Mouse (Mus musculus) left cerebral cortex, adult 11 months (tissue): ENCODE data around the gene Elk3.

ENCODE experiments used
- DNase-seq: peaks from one replicate; pipeline ENCODE4 v3.0.0; 2022; ENCODE audit warnings: low spot score

Gene Elk3

DNA sequence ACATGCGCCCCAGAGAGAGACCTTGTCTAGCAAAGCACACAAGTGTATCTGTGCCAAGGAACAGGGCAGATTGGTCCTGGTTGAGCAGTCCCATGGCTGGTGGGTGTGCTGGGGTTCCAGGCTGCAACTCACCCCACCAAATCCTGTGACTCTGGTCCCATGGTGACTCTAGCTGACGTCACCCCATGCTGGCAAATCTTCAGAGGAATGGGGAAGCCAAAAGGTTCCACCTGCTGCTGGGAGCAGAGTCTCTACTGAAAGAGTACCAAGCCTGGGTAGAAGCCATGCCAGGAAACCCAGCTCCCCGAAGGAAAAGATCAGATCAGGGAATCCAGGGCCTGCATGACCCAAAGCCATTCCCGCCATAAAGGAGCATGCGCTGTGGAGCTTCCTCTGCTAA is 43.4 kb downstream of the Elk3 start:
- no peak for DNase-seq

DNA sequence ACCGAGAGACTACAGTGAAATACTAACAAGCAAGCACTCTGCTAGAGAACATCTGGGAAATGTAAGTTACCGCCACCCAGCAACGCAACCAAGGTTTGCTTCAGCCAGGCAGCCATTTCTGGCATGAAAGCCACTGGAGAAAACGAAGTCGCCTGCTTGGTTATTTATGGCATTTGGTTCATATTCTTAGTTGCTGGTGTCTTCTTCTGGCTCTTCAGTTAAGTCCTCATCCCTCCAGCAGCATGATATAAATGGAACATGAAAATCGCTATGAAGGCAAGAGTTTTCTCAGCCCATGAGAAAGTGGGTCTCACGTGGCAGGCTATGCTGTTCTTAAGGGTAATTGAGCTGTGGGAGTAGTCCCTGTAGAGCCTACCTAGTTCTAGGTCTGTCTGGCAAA is 44.4 kb downstream of the Elk3 start:
- no peak for DNase-seq

DNA sequence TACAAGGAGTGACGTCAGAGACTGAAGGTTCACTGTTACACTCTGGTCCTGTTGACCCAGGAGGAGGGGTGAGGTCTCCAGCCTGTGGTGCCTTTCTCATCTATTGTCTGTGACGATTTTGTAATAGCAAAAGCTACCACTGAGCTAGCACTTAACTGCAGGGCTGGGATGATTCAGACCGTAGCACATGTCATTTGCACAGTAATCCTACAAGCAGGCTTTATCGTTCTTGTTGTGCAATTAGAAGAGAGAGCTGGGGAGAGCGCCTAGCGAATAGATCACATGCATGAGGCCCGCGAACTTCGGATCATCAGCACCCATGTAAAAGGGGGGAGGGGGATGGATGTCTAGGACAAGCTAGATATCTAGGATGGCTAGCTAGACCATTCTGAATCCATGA is 45.1 kb downstream of the Elk3 start:
- DNase-seq, result no peak

DNA sequence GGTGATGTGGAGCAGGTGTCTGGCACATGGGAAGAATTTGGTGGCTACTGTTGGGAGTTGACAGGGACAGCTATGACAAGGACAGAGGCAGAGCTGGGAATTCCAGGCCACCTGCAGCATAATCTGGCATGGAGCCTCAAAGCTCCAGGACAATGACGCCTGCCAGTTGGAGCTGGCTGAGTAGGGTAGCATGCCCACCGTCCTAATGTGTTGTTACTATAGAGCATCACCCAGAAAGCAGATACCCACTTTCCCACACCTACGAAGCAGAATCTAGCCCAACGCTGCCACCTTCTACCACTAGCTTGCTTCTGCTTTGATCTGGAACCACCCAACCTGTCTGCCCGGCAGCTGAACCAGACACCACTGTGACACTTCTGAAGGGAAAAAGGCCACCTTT is 46.9 kb downstream of the Elk3 start:
- no peak for DNase-seq

DNA sequence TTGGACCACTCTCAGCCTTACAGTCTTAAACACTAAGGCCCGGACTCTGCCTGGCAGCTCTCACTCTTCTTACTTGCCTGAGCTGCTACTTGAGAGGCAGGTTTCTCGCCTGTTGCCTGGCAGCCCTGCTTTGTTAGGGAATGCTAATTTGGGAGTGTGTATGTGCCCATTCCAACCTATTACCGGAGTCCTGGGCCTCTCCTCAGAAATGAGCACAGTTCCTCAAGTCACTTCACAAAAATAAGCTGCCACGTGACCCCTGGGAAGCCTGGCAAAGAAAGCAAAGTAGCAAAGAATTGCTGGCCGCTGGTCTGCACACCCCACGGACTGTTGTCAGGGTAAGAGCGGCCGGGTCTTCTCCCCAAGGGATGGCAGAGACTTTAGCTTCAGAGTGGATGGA is 47.5 kb downstream of the Elk3 start:
- DNase-seq, result no peak

DNA sequence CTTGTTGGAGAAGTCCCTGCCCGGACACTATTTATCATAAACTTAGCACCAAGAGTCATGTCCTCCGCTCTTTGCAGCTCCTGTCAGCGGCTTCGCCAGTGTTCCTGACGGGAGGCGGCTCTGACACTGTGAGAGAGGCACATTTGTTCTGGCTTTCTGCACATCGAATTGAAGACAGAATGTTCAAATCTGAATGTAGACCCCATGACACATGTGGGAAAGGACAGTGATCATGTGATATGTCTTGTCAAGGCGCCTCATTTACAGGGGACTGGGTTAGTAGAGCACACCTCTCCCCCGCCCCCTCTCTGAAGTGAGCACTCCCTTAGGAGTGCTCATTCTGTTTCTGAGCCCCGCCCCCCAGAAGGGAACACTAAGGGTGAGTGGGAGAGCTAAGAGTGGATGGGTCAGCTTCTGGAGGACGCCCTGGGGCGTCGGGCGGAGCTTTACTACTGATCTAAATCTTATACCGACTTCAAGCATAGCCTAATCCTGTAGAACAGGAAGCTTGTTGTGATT is 48.9 kb downstream of the Elk3 start:
- no peak for DNase-seq

DNA sequence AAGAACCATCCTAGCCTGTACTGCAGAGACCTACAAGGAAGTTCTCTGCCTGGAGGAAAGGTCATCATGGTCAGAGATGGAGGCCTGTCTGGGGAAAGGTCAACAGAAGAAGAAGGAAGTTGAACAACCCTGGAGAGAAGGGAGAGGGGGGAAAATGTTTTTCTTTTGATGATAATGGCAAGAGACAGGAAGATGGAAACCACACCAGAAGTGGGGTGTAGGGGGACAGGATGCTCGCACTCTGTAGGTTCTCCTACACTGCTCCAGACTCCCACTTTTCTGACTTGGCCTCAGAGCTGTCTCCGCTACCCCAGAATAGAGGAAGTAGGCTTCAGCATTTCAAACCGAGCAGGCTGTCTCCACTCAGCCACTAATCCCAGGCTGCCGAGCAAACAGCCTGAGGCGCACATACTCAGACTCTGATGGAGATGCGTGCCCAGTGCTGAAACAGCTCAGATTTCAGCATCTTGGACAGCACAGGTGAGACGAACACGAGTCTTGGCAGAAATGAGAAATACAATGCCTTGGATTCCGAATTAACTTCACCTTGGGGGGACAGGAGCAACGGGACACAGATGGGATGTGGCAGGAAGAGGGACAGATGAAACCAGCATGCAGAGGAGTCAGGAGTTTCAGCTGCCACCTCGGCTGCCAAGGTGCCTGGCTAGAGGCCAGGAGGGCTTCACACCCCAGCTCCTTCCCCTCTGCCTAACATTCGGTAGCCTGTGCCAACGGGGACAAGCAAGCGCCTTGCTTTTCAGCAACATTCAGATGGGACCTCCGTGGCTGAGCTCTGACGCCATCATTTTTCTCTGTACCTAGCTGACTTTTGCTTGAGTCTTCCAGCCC is 49.6 kb downstream of the Elk3 start:
- no peak for DNase-seq

DNA sequence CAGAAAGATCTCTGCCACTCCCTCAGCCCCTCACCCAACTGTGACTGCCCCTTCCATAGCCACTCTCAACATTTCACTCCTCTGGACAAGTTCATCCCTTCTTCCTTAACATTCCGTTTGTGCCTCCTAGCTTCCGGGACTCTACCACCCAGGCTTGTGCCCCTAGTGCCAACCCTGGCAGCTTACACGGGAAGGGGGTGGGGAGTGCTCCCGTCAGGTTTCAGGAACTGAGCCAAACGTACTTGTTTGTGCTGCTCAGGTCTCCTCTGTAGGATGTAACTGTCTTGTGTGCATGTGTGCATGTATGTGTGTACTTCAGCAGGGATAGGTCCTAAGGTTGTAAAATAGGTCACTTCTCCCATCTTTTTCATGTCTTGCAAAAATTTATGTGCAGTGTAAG is 51.1 kb downstream of the Elk3 start:
- no peak for DNase-seq

DNA sequence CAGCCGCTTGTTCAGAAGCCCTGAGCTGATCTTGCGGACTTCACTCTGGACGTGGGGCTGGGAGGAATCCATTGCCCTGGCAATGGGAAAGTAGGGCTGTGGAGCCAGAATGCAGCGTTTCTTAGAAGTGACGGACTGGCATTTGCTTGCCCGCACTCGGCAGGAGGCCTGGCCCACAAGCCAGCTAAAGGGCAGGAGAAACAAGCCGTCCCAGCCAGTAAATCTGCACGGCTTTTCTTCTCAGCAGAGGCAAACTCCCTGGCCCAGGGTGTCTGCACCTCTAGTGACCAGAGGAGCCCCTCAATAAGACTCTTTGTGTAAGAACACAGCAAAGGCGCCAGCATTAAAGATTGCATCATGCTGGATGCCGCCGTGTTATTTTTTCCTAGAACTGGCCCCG is 55.6 kb downstream of the Elk3 start:
- DNase-seq, result no peak

DNA sequence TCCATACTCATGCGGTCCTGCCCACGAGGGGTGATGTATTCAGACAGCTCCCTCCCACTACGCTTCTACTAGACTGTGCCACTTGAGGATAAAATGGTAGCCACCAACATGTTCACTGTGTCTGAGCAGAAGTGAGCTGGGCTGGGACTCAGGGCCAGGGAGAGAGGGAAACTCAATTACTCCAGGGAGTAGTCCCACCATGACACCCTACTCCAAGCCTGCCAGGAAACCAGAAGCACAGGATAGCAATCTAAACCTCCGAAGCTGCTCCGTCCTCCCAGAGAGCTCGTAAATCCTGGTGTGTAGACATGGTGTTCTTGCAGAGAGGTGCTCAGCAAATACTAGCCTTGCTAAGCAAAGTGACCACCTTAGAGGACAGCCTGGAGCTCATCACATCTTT is 57.8 kb downstream of the Elk3 start:
- DNase-seq, result no peak

DNA sequence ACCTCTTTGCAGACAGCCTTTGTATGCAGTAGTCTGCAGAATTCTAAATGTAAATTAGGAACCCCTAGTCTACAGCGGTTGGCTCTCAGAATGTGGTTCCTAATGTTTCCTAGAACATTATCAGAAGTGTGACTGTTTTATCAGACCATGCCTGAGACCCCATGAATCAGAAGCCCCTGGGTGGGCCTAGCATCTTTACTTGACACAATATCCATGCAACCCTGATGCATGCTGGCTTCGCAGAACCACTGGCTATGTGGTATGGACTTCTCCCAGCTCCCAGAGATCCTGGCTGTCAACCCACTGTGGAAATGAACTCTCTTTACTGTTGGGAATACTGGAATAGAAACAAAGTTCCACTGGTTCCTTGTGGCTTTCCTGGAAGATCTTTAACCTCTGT is 58.3 kb downstream of the Elk3 start:
- no peak for DNase-seq

DNA sequence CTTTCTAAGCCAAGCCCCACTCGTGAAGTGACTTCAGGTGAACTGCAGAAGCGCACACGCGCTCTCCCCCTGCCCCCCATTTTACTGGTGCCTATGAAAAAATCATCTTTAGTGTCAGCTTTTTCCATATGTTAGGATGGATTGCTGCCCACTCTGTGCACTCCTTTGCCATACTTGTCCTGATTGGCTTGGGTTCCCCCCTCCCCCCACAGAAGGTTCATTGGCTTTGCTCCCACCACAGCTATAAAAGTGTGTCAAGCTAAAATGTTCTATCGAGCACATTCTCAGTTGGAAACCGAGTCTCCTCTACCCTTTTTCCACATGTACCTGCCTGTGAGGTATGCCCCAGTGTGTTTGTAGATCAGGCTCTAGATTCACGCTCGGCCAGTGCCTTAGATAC is 59.5 kb downstream of the Elk3 start:
- DNase-seq, result no peak

DNA sequence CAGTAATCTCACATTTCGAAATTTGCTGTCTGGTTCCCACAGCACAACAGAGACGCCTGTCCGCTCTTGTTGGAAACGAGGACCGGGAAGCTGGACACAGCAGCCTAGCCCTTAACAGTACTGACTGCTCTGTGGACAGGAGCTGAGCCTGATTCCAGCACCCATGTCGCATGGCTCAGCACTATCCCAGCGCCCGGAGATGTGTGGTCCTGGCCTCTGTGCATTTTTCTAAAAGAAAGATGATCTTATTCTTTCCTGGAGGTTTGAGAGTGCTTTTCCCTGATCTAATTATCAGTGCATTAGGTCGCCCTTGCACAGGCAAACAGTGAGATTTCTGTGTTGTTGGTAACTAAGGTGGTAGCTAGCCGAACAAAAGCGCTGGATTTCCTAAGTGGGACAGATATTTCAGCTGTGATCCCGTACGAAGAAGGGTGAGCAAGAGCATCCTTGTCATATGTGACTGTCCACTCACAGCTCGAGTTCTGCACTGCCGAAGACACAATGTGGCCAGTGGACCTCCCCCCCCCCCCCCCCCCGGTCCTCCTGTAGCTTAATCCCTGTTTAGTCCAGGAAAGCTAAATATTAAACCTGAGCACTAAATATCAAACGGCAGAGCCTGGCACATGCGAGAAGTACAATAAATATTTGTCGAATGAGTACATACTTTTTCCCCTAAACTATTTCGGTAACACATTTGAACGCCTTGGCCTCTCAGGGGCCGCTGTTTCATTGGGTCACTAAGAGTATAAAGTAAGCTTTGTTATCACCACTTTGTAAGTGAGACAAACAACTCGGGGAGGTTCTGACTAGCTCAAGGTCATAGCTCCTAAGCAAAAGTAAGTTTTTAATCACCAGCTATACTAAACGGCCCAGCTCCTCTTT is 60.3 kb downstream of the Elk3 start:
- DNase-seq, result no peak

DNA sequence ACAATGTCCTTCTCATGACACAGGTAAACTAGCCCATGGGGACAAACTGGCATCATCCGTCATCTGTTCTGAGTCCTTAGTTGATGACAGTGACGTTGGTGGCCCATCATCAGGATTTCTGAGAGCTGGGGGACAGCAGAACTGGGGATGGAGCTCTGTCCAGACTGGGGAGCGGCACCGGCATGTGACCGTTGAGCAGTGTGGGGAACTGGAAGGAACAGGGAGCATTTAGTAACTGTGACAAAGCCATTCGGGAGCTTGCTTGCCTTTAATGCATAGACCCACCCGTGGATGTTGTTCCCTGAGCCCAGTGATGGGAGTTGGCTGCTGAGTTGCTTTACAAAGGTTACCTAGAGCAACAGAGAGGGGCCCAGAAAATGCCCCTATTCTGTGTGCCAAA is 61.0 kb downstream of the Elk3 start:
- DNase-seq, result no peak

DNA sequence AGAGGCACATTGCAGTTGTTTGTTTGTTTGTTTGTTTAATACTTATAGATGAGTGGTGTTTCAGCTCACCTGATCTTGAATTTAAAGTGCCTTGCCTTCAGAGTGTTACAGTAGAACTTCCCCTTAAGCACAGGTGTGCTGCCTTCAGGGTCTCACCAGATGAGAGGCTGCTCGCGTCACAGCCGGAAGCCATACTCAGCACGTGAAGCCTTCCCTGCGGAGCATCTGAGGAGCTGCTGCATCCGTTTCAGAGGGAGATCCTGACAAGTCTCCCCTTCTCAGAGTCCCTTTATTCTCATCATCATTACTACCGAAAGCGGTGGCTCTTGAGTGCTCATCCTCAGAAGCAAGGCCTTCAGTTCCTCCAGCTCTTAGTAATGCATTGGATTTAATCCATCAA is 62.5 kb downstream of the Elk3 start:
- no peak for DNase-seq

DNA sequence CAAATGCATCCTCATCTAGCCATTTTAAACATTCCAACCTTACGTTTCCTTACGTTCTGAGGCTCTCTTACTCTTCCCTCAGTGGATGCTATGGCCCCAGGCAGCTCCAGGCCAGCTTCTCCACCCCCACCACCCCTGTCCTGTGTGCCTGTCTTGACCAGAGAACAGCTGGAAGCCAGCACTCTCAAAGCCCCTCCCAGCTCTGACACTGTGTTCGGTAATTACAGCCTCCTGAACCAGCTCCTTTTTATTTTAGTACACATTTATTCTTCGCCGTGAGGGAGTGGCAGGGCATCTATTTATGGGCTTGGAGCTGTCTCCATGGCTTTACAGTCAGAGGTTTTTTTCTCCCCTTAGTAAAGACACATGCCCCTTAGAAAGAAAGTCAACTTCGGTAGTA is 63.0 kb downstream of the Elk3 start:
- no peak for DNase-seq

DNA sequence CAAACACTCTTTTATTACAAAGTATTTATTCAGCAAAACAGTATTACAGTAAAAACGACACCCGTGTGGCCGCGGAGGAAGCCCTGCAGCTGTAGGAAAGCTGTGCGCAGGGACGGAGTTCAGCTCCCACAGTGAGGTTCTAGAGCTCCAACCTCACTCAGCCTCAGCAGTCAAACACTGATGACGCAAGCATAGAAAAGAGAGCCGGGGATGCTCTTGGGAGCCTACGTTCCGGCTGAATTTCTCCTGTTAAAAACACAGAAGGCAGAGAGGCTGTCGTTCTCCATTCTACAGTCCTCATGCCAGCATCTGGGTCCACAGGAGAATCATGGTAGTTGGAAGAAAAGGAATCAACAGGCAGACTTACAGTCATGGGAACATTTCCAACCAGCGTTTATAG is 63.5 kb downstream of the Elk3 start:
- DNase-seq, result no peak

DNA sequence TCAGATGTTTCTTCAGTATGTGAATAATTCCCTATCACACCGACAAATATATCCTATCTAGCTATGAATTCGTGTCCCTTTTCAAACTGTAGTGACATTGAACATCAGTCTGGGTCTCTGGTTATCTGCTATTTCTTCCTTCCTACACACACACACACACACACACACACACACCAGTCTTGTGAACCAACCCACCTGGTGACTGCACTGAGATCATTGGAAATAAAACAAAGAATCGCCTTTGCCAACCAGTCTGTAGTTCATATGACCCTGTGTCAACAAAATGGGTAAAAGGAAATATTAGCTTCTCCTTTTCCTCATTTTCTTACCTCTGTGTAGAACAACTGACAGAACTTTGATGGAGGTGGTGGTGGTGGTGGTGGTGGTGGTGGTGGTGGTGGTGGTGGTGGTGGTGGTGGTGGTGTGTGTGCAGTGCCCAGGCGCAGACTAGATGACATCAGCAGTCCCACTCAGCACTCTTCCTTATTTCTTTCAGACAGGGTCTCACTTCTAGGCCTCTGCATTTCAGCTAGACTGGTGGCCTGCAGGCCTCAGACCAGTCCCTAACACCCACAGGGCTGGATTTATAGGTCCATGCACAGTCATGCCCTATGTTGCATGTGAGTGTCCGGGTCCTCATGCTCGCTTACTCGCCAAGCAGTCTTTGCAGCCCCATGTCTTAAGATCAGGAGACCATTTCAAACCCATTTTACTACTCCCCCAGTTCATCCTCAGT is 64.6 kb downstream of the Elk3 start:
- DNase-seq, result no peak

DNA sequence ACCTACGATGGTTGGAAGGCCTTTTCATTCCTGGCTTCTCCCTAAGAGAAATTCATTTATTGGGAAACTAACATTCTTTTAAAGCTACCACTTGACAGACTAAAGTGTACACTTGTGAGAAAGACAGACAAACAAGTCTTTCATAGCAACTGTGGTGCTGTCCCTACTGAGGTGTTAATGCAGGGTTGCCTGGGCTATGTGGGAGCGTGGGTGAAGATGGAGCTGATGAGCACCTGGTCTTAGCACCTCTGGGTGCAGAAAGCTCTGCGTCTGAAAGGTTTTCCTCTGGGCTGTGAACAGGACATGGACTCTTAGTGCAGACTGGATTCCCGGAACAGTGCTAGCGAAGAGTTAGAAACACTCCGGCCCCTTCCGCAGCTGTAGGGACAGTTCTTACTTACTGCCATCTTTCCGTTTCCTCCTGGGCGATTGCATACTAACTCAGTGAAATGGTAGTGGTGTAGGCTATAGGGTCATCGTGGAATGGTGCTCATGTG is 66.7 kb downstream of the Elk3 start:
- DNase-seq, result no peak

DNA sequence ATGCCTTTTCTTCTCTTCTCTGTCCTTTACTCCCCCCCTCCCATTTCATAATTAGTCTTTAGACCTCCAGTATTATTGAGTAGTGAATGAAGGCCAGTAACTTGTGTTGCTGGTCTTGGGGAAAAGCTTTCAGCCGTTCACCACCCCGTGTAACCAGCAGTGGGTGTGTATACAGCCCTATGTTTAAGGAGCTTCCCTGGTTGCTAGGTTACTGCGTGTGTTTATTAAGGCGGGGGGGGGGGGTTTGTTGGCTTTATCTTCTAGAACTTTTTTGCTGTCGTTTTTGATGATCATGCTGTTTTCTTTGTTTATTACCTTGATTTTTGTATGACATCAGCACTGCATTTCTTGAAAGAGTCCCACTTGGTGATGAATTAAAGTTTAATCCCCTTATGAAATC is 68.1 kb downstream of the Elk3 start:
- DNase-seq, result no peak

DNA sequence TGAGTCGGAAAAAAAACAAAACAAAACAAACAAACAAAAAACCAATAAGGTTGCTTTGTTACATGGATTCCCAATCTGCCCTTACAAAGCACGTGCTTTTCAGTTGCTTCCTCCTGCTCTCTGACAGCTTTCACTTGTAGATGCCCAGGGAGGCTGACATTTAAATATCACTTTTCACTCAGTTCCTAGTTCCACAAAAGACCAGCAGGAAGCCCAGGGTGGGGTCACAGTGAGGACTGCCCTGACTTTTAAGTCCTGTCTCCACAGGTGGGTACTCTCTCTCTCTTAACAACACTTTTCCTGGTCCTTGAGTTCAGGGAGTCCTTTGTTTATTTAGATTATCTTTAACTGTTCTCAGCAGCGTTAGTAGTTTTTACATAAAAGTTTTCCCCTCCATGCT is 68.7 kb downstream of the Elk3 start:
- no peak for DNase-seq

DNA sequence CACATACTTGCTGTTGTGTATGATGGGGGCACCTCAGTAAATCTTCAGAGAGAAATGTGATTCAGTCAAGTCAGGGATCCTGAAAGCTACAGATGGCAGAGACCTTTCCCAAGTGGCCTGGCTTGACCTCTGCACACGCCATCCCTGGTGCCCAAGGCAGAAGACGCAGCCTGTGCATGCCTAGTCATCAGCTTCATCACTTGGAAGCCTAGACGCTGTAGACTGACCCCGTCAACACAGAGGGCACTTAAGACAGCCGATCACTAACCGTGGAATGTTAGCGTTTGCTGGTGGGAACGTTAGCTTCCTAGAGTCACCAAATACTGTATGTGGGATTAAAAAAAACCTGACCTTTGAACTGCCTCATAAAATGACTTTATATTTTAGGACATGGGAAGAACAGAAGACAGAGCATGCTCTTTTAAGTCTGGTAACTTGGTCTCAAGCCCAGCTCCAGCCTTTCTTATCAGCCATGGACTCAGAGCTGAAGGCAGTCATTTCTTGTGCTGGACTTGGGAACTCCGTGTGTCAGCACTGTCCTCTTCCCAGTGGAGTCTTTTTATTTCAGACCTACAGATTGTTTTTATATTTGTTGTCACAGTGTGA is 71.6 kb downstream of the Elk3 start:
- no peak for DNase-seq
